Mouse (Mus musculus): ENCODE measurements around the gene 2610001J05Rik. TPM values are rescaled to one million over a fixed set of nuclear protein-coding genes. Genes with fewer than 3 reads are reported as not detected.

The 2610001J05Rik gene
- total RNA-seq (2014; fragmentation: Nextera tagmentation) (19.0 and 25.8 TPM in 2 replicates), total RNA-seq (2017) (64.9 and 72.9 TPM in 2 replicates), polyA plus RNA-seq (2012) (21.0 and 30.2 TPM in 2 replicates)

- Histone ChIP-seq H3K27me3 (ENCODE audit: insufficient read depth, low read length) (no peaks in the 10 kb centered on the region), H3K9me3 (replicated peaks) (no peaks in the 10 kb centered on the region), H3K4me1 (ENCODE audit: insufficient read depth, low read depth, low read length) (peaks cover 11% of the 10 kb centered on the region), H3K36me3 (replicated peaks) (peaks cover 18% of the 10 kb centered on the region), H3K4me3 (ENCODE audit: low read depth, low read length) (peak within 1 kb of the TSS; percentile 68)
- TF ChIP-seq GATA1 (IDR thresholded peaks at IDR 0.05; ENCODE audit: borderline replicate concordance, low read length): no peak
- no peak for TF ChIP-seq TAL1 (conservative IDR thresholded peaks at IDR 0.05; ENCODE audit: low read depth, low read length)
- TF ChIP-seq GATA2 (IDR thresholded peaks at IDR 0.05; ENCODE audit: borderline replicate concordance, low read depth, low read length): no peak
- no peak for TF ChIP-seq POLR2AphosphoS5 (IDR thresholded peaks at IDR 0.05; ENCODE audit: insufficient replicate concordance, low read depth, low read length)
- no peak for TF ChIP-seq CTCF (IDR thresholded peaks at IDR 0.05; ENCODE audit: low read depth, low read length)
- peak; percentile 51 for DNase-seq (ENCODE audit: low spot score)
- ATAC-seq (ENCODE audit: extremely low read depth, insufficient number of reproducible peaks, low FRiP score, poor library complexity, severe bottlenecking): peak; percentile 99
Observed at GRCm38 (mm10) chr6:13870919-13871624, at the start of gene 2610001J05Rik. TSS of gene 2610001J05Rik (minus strand) at chr6:13871518.

DNA sequence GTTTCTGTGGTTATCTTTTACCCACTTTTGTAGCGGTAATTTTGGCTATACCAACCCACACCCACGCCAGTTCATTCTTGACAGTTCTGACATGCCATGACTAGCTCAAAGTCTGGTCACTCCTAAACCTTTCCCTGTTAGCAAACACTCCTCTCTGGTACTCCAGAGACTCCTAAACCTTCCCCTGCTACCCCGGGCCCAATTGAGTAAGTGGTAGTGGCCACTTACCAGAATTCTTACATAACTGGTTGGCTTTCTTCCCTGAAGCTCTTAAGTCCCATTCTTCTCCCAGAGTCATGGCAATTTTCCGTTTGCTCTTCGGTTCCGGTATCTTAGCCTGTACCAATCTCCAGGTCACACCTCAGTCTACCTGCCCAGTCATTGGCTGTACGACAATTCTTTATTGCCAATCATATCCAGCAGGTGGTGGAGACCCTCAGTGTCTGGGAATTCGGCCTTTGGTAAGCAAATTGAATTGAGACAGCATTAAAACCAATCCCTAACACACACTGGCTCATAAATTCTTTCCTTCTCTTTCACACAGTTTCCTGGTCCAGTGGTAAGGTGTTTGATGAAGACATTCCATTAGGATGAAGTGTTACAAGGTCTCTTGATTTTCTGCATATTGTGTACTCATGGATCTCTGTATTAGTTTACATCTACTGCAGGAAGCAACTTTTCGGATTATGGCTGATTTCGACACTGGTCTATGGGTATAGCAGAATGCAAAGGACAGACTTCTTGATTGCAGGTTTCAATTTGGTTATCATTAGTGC lies 38.6 kb upstream of the 2610001J05Rik start:
- Histone ChIP-seq H3K4me3 (ENCODE audit: low read depth, low read length) (no peak overlapping the region), H3K27me3 (ENCODE audit: insufficient read depth, low read length) (no peaks in the 10 kb centered on the region), H3K36me3 (replicated peaks) (no peaks in the 10 kb centered on the region), H3K4me1 (ENCODE audit: insufficient read depth, low read depth, low read length) (no peaks in the 10 kb centered on the region), H3K9me3 (replicated peaks) (no peaks in the 10 kb centered on the region)
- DNase-seq (ENCODE audit: low spot score): no peak
- TF ChIP-seq GATA1 (IDR thresholded peaks at IDR 0.05; ENCODE audit: borderline replicate concordance, low read length) (no peak), TAL1 (conservative IDR thresholded peaks at IDR 0.05; ENCODE audit: low read depth, low read length) (no peak), CTCF (IDR thresholded peaks at IDR 0.05; ENCODE audit: low read depth, low read length) (no peak), POLR2AphosphoS5 (IDR thresholded peaks at IDR 0.05; ENCODE audit: insufficient replicate concordance, low read depth, low read length) (no peak), GATA2 (IDR thresholded peaks at IDR 0.05; ENCODE audit: borderline replicate concordance, low read depth, low read length) (no peak)
- no peak for ATAC-seq (ENCODE audit: extremely low read depth, insufficient number of reproducible peaks, low FRiP score, poor library complexity, severe bottlenecking)

- TF ChIP-seq TAL1 (conservative IDR thresholded peaks at IDR 0.05; ENCODE audit: low read depth, low read length) (no peak), CTCF (IDR thresholded peaks at IDR 0.05; ENCODE audit: low read depth, low read length) (no peak), GATA2 (IDR thresholded peaks at IDR 0.05; ENCODE audit: borderline replicate concordance, low read depth, low read length) (no peak), GATA1 (IDR thresholded peaks at IDR 0.05; ENCODE audit: borderline replicate concordance, low read length) (no peak), POLR2AphosphoS5 (IDR thresholded peaks at IDR 0.05; ENCODE audit: insufficient replicate concordance, low read depth, low read length) (no peak)
- H3K36me3 ChIP-seq (replicated peaks): no peaks in the 10 kb centered on the region
- ATAC-seq (ENCODE audit: extremely low read depth, insufficient number of reproducible peaks, low FRiP score, poor library complexity, severe bottlenecking) (no peak), DNase-seq (ENCODE audit: low spot score) (no peak)
- H3K4me1 ChIP-seq (ENCODE audit: insufficient read depth, low read depth, low read length): no peaks in the 10 kb centered on the region
- no peak overlapping the region for H3K4me3 ChIP-seq (ENCODE audit: low read depth, low read length)
- H3K27me3 ChIP-seq (ENCODE audit: insufficient read depth, low read length): no peaks in the 10 kb centered on the region
- no peaks in the 10 kb centered on the region for H3K9me3 ChIP-seq (replicated peaks)
Observed at GRCm38 (mm10) chr6:13902941-13903627, 31.8 kb upstream of the 2610001J05Rik start.

DNA sequence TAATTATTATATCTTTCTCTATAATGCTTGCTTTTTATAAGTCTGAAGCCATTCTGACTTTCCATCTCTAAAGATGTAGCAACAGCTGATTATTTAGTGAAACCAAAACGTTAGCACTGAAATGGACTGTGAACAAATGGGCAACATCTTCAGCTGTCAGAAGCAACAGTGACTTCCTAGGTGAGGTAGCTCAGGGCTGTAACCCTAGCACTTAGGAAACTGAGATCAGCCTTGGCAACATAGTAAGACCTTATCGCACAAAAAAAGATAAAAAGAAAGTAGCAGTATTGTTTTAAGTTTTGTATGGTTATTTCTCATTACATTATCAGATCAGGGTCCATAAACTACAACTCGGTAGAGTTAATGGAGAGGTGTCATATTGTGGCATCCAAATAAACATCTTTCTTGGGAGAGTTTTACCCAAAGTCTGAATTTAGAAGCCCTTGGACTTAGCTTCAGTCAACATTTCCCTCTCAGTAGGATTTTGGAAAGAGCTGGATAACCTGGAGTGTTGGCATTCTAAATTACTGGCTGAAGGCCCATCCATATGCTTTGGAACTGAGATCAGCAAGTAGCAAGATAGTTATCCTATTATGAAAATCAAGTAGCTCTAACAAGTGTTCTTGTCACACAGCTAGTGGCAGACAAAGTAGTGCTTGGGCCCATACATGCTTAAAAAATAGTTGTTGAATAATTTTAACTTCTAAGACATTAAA lies 13.7 kb upstream of the 2610001J05Rik start:
- Histone ChIP-seq H3K36me3 (replicated peaks) (no peaks in the 10 kb centered on the region), H3K4me1 (ENCODE audit: insufficient read depth, low read depth, low read length) (no peaks in the 10 kb centered on the region), H3K4me3 (ENCODE audit: low read depth, low read length) (no peak overlapping the region), H3K9me3 (replicated peaks) (no peaks in the 10 kb centered on the region), H3K27me3 (ENCODE audit: insufficient read depth, low read length) (no peaks in the 10 kb centered on the region)
- ATAC-seq (ENCODE audit: extremely low read depth, insufficient number of reproducible peaks, low FRiP score, poor library complexity, severe bottlenecking) (no peak), DNase-seq (ENCODE audit: low spot score) (no peak)
- no peak for TF ChIP-seq GATA2 (IDR thresholded peaks at IDR 0.05; ENCODE audit: borderline replicate concordance, low read depth, low read length)
- TF ChIP-seq POLR2AphosphoS5 (IDR thresholded peaks at IDR 0.05; ENCODE audit: insufficient replicate concordance, low read depth, low read length): no peak
- no peak for TF ChIP-seq GATA1 (IDR thresholded peaks at IDR 0.05; ENCODE audit: borderline replicate concordance, low read length)
- no peak for TF ChIP-seq TAL1 (conservative IDR thresholded peaks at IDR 0.05; ENCODE audit: low read depth, low read length)
- TF ChIP-seq CTCF (IDR thresholded peaks at IDR 0.05; ENCODE audit: low read depth, low read length): no peak

DNA sequence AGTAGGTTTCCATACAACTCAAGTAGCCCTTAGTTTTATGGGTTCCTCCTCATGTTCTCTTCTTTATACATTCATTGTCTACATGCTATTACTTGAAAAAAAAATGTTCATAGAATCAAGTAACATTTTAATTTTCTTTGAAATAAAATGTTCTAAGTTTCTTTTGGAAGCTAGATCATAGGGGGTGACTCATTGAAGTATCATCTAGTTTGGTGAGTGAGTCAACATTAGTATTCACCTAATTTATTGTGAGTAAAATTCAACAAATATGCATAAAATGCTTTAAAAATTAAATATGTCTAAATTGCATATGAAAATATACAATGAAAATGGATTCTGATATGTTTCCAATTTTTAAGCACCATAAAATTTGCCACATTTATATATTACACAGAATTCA lies 11.6 kb upstream of the 2610001J05Rik start:
- no peaks in the 10 kb centered on the region for H3K27me3 ChIP-seq (ENCODE audit: insufficient read depth, low read length)
- H3K4me1 ChIP-seq (ENCODE audit: insufficient read depth, low read depth, low read length): no peaks in the 10 kb centered on the region
- no peaks in the 10 kb centered on the region for H3K9me3 ChIP-seq (replicated peaks)
- H3K4me3 ChIP-seq (ENCODE audit: low read depth, low read length): no peak overlapping the region
- TF ChIP-seq GATA2 (IDR thresholded peaks at IDR 0.05; ENCODE audit: borderline replicate concordance, low read depth, low read length): no peak
- TF ChIP-seq GATA1 (IDR thresholded peaks at IDR 0.05; ENCODE audit: borderline replicate concordance, low read length): no peak
- DNase-seq (ENCODE audit: low spot score): no peak
- no peaks in the 10 kb centered on the region for H3K36me3 ChIP-seq (replicated peaks)
- no peak for ATAC-seq (ENCODE audit: extremely low read depth, insufficient number of reproducible peaks, low FRiP score, poor library complexity, severe bottlenecking)
